Mouse (Mus musculus): ENCODE measurements around the gene Lgmn. TPM values are rescaled to one million over a fixed set of nuclear protein-coding genes. Genes with fewer than 3 reads are reported as not detected.

Gene Lgmn
- total RNA-seq, 1 experiment from 2014 or later = 136 TPM

GRCm38 (mm10) chr12:102432238-102432637, 7.4 kb downstream of the Lgmn start:
- DNase-seq = peak; percentile 48

GRCm38 (mm10) chr12:102430228-102430627, 9.4 kb downstream of the Lgmn start:
- no peak for DNase-seq

- DNase-seq = no peak
These were observed 10.0 kb downstream of the Lgmn start for GRCm38 (mm10) chr12:102429656-102430055.

GRCm38 (mm10) chr12:102426285-102426684, 13.3 kb downstream of the Lgmn start:
- DNase-seq = peak; percentile 35

- DNase-seq = no peak
These were observed 14.5 kb downstream of the Lgmn start for GRCm38 (mm10) chr12:102425048-102425578.

GRCm38 (mm10) chr12:102424456-102424855, 15.2 kb downstream of the Lgmn start:
- DNase-seq = no peak

- no peak for DNase-seq
These were observed 16.0 kb downstream of the Lgmn start for GRCm38 (mm10) chr12:102423625-102424024.

GRCm38 (mm10) chr12:102422623-102423320, 16.8 kb downstream of the Lgmn start:
- DNase-seq = no peak

GRCm38 (mm10) chr12:102422065-102422464, 17.5 kb downstream of the Lgmn start:
- DNase-seq = peak; percentile 49

- no peak for DNase-seq
These were observed 19.3 kb downstream of the Lgmn start for GRCm38 (mm10) chr12:102420168-102420890.

- no peak for DNase-seq
These were observed 20.1 kb downstream of the Lgmn start for GRCm38 (mm10) chr12:102419544-102419943.

- no peak for DNase-seq
These were observed 21.9 kb downstream of the Lgmn start for GRCm38 (mm10) chr12:102417701-102418100.

- DNase-seq = no peak
These were observed 22.6 kb downstream of the Lgmn start for GRCm38 (mm10) chr12:102416955-102417510.

- DNase-seq = peak; percentile 34
These were observed 23.2 kb downstream of the Lgmn start for GRCm38 (mm10) chr12:102416391-102416837.

GRCm38 (mm10) chr12:102414686-102415085, 24.9 kb downstream of the Lgmn start:
- DNase-seq = no peak

GRCm38 (mm10) chr12:102413171-102413570, 26.4 kb downstream of the Lgmn start:
- no peak for DNase-seq

GRCm38 (mm10) chr12:102398588-102398987, 41.0 kb downstream of the Lgmn start:
- no peak for DNase-seq

- no peak for DNase-seq
These were observed 43.3 kb downstream of the Lgmn start for GRCm38 (mm10) chr12:102395998-102396991.

- DNase-seq = no peak
These were observed 44.1 kb downstream of the Lgmn start for GRCm38 (mm10) chr12:102395537-102395936.

- no peak for DNase-seq
These were observed 45.1 kb downstream of the Lgmn start for GRCm38 (mm10) chr12:102394496-102394895.

GRCm38 (mm10) chr12:102391982-102392381, 47.6 kb downstream of the Lgmn start:
- DNase-seq = peak; percentile 33

GRCm38 (mm10) chr12:102391109-102391508, 48.5 kb downstream of the Lgmn start:
- no peak for DNase-seq
